Mouse (Mus musculus) subcutaneous adipose tissue, adult 2 months (tissue): ENCODE data around the gene F11r. TPM values are rescaled to one million over a fixed set of nuclear protein-coding genes. Genes with fewer than 3 reads are reported as not detected.

Experiments used
- polyA plus RNA-seq: library from polyadenylated mRNA; depleted of rRNA; stranded (reverse); fragments of >200 nt; gene quantifications from 2 replicates; pipeline ENCODE4 v1.2.3, GENCODE M21; 2012; ENCODE audit warnings: low replicate concordance; rRNA removed

F11r gene
- 67.4 and 79.5 TPM in 2 replicates for polyA plus RNA-seq

DNA sequence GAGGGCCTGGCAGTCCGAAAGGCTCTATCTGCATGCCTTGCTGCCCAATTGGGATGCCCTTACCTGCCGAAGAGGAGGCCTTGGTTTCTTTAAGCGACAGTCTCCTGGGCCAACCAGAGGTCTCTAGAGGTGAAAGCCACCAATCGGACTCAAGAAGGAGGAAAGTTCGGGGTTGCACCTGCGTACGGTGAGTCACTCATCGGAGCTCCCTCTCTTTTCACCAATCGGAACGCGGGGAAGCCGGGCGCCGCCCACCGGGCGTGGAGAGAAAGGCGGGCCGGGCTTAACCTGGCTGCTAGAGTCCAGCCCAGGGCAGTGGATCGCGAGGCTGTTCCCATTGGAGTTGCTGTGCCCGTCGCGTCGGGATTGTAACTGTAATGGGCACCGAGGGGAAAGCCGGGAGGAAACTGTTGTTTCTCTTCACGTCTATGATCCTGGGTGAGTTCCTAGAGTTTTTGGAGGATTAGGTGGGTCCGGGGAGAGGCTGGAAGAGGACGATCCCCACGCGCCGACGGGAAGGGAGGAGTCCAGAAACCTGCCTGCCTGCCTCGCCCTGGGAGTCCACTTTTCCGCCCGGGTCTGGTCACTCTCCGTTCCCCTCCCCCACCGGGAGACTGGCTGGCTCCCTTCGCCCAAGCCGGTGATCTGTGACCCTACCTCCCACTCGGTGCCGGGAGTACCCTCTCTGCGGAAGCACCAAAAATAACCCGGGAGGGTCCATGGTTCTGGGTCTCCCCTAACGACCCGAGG, at the start of gene F11r:
F11r (plus strand) TSS at position 272 of the 750 bp plus-strand sequence.

DNA sequence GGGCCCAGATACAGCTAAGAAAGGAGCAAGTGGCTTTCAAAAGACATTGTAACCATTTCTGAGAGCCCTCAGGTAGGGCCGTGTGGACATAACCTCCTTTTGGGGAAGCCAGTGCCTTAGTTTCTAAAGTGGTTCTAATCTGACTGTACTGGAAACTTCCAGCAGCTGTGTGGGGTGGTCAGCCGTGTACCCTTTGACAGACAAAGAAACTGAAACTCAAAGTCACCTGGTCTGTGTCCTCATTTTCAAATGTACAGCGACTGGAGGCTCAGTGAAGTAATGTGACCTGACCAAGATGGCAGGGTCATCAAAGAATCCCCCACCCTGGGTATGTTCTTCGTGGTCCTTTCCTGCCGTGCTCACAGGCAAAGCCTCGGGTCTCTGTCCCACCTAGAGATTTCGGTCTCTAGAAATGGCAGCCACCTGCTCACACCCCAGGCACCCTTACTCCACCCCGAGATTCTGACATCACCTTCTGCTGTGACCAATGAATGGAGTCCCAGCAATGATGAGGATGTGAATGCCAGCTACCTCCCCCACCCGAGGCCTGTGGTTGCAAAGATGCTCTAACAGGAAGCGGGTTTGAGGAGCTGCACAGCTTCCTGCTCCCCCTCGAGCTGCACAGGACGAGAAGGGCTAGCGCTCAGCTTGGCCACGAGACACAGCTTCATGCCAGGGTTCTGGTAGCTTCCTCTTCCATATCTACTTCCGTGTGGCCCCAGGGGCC, 48.8 kb upstream of the F11r start, which contains the start of gene Arhgap30:
Arhgap30 (plus strand) TSS at position 579 of the 727 bp plus-strand sequence.

DNA sequence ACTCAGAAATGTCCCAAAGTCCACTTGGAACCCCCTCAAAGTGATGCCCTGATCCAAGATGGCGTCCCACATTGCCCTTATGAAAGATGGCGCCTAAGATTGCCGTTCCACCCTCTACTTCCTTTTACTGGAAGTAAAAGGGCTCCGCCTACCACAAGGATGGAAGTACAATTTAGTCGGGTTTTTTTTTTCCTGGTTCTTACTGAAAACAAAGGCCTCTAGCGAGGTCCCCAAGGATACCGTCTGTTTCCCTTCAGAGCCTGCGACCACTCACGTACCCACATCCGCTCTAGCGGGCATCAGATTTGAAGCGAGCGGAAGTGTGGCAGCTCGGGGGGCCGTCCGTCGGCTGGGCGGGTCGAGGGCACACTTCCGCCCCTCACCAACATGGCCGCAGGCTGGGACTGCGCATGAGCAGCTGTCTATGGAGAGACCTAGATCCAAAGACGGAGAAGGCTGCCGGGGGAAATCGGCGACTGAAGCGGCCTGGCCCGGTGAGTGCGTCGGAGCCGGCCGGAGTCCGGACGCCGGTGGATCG, 26.3 kb upstream of the F11r start, which contains the start of gene Usf1:
Usf1 (plus strand) TSS at position 367 of the 538 bp plus-strand sequence.

DNA sequence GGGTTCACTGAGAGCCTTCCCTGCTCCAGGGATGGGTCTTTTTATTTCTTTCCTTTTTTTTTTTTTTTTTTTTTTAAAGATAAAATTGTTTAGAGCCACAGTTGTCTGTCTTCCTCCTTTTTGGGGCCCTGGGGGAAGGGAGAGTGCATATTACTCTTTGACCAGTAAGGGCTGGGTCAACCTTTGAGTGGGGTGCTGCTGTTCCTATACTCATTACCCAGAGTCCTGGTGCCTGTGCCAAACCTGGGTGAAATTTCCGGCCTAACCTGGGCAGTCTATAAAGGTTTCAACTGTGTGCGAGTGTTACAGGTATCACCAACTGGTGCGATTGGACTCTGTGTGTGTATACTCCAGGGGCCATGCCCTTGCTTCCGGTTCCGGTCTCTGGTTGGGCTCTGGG, 18.7 kb upstream of the F11r start, which contains the start of gene Tstd1:
Tstd1 (plus strand) TSS at position 213 of the 400 bp plus-strand sequence.

DNA sequence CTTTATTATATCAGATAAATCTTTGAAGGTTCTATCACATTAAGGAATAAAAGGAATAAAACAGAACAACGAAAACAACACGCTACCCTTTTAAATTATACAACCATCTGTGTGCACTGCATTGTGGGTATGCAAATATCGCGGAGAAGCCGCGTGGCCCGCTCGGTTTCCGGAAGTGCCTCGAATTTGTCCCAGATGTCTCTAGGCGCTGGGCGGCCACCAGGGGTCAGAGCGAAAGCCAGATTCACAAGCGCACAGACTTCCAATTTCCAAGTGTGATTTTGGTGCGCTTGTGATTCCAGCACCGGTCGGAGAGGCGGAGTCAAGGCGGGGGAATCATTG, 65.9 kb downstream of the F11r start, which contains the start of gene Alyref2:
Alyref2 (plus strand) TSS at position 229 of the 342 bp plus-strand sequence.

Other genes with a start within 250 kb of the F11r start
- gene Pcp4l1, start 241.3 kb upstream of the F11r start, polyA plus RNA-seq = 5.6 and 108 TPM in 2 replicates
- gene Nr1i3, start 223.6 kb upstream of the F11r start, polyA plus RNA-seq = 0.04 and 0.05 TPM in 2 replicates
- 44.5 and 52.7 TPM in 2 replicates for gene Tomm40l, start 215.0 kb upstream of the F11r start, polyA plus RNA-seq
- gene Apoa2, start 212.5 kb upstream of the F11r start, polyA plus RNA-seq = 2.0 and 6.4 TPM in 2 replicates
- gene Fcer1g, start 203.2 kb upstream of the F11r start, polyA plus RNA-seq = 88.4 and 215 TPM in 2 replicates
- gene Adamts4, start 187.1 kb upstream of the F11r start, polyA plus RNA-seq = 3.4 and 17.1 TPM in 2 replicates
- 200 and 214 TPM in 2 replicates for gene Ndufs2, start 186.1 kb upstream of the F11r start, polyA plus RNA-seq
- gene B4galt3, start 167.2 kb upstream of the F11r start, polyA plus RNA-seq = 35.7 and 84.0 TPM in 2 replicates
- 62.6 and 104 TPM in 2 replicates for gene Ppox, start 156.3 kb upstream of the F11r start, polyA plus RNA-seq
- gene Usp21, start 149.5 kb upstream of the F11r start, polyA plus RNA-seq = 37.7 and 84.4 TPM in 2 replicates
- gene Ufc1, start 142.5 kb upstream of the F11r start, polyA plus RNA-seq = 36.2 and 46.1 TPM in 2 replicates
- 42.6 and 67.2 TPM in 2 replicates for gene Dedd, start 108.4 kb upstream of the F11r start, polyA plus RNA-seq
- gene Nit1, start 91.9 kb upstream of the F11r start, polyA plus RNA-seq = 54.6 and 76.1 TPM in 2 replicates
- gene Pfdn2, start 91.9 kb upstream of the F11r start, polyA plus RNA-seq = 18.1 and 21.6 TPM in 2 replicates
- gene Klhdc9, start 76.7 kb upstream of the F11r start, polyA plus RNA-seq = 0.69 and 1.6 TPM in 2 replicates
- gene Nectin4, start 67.4 kb upstream of the F11r start, polyA plus RNA-seq = 0.75 and 5.6 TPM in 2 replicates
- 6.3 and 10.3 TPM in 2 replicates for gene Arhgap30, start 48.6 kb upstream of the F11r start, polyA plus RNA-seq
- gene Usf1, start 26.2 kb upstream of the F11r start, polyA plus RNA-seq = 70.6 and 125 TPM in 2 replicates
- 1.4 and 2.1 TPM in 2 replicates for gene Tstd1, start 18.7 kb upstream of the F11r start, polyA plus RNA-seq
- gene Alyref2, start 65.9 kb downstream of the F11r start, polyA plus RNA-seq = 2.8 and 6.5 TPM in 2 replicates
- gene Itln1, start 97.8 kb downstream of the F11r start, polyA plus RNA-seq = 0.30 TPM in 1 of 2 replicates, not detected in the other
- 0.40 and 1.7 TPM in 2 replicates for gene Cd244a, start 121.7 kb downstream of the F11r start, polyA plus RNA-seq
- 1.6 and 4.8 TPM in 2 replicates for gene Ly9, start 169.9 kb downstream of the F11r start, polyA plus RNA-seq
- 1.3 and 5.3 TPM in 2 replicates for gene Slamf7, start 215.5 kb downstream of the F11r start, polyA plus RNA-seq
- 13.3 and 17.3 TPM in 2 replicates for gene Cd48, start 244.5 kb downstream of the F11r start, polyA plus RNA-seq